Mouse (Mus musculus) embryonic facial prominence, embryonic 10.5 days (tissue): ENCODE results near the gene Tbl2. TPM values are rescaled to one million over a fixed set of nuclear protein-coding genes. Genes with fewer than 3 reads are reported as not detected.

Experiments used
- DNase-seq: peaks from one replicate; pipeline ENCODE4 v3.0.0-alpha.2; 2017; ENCODE audit warnings: low spot score
- H3K27ac ChIP-seq: fragments of 300-500 bp; sonication (generic); replicated peaks from 2 replicates; pipeline ENCODE4 v1.5.1; 2016; ENCODE audit warnings: mild to moderate bottlenecking
- H3K27me3 ChIP-seq: fragments of 300-500 bp; sonication (generic); replicated peaks from 2 replicates; pipeline ENCODE4 v1.6.1; 2016; ENCODE audit warnings: low read depth, mild to moderate bottlenecking; ENCODE audit not compliant: poor library complexity, severe bottlenecking
- H3K36me3 ChIP-seq: fragments of 300-500 bp; sonication (generic); replicated peaks from 2 replicates; pipeline ENCODE4 v1.6.1; 2016; ENCODE audit warnings: mild to moderate bottlenecking, moderate library complexity
- H3K4me1 ChIP-seq: fragments of 300-500 bp; sonication (generic); 2 replicates; pipeline ENCODE4 v1.6.1; 2016
- H3K4me3 ChIP-seq: fragments of 300-500 bp; sonication (generic); 2 replicates; pipeline ENCODE4 v1.5.1; 2016; ENCODE audit warnings: mild to moderate bottlenecking, moderate library complexity
- H3K9me3 ChIP-seq: fragments of 300-500 bp; sonication (generic); 2 replicates; pipeline ENCODE4 v1.6.1; 2016; ENCODE audit warnings: mild to moderate bottlenecking
- WGBS: fragments of 180-500 bp; shearing (Covaris S2); methylation state at CpG from one replicate; pipeline ENCODE4 v1.1.7; 2016; 5-methylcytosine and 5-hydroxymethylcytosine counted together
- polyA plus RNA-seq: library from polyadenylated mRNA; unstranded; fragments of >200 nt; fragmentation: Nextera tagmentation; extraction: Ambion mirVana; gene quantifications from 2 replicates; pipeline ENCODE4 v1.2.1, GENCODE M21; 2016

The Tbl2 gene
- polyA plus RNA-seq, 1 experiment from 2014 or later, result 21.3 TPM

- DNase-seq, result no peak
- no peaks in the 10 kb centered on the region; the same call in 1 of the 2 replicates for H3K9me3 ChIP-seq
- no peak overlapping the region for H3K27ac ChIP-seq
- H3K4me3 ChIP-seq, result no peak overlapping the region
- H3K27me3 ChIP-seq, result no peaks in the 10 kb centered on the region
- H3K36me3 ChIP-seq, result peaks cover 73% of the 10 kb centered on the region
- H3K4me1 ChIP-seq, result no peaks in the 10 kb centered on the region
- 89% methylated on average over 7 of the region's 7 CpGs for WGBS
These were observed 12.2 kb downstream of the Tbl2 start for GRCm38 (mm10) chr5:135161650-135162049.

GRCm38 (mm10) chr5:135162361-135162760 lies 12.9 kb downstream of the Tbl2 start:
- 94% methylated on average over 8 of the region's 8 CpGs for WGBS
- no peaks in the 10 kb centered on the region for H3K27me3 ChIP-seq
- DNase-seq, result no peak

GRCm38 (mm10) chr5:135162821-135163220 lies 13.4 kb downstream of the Tbl2 start:
- H3K36me3 ChIP-seq, result peaks cover 61% of the 10 kb centered on the region
- no peak for DNase-seq
- no peaks in the 10 kb centered on the region for H3K27me3 ChIP-seq
- no peak overlapping the region for H3K4me3 ChIP-seq
- WGBS, result 93% methylated on average over 6 of the region's 6 CpGs
- H3K4me1 ChIP-seq, result peaks cover under 1% of the 10 kb centered on the region; the same call in 1 of the 2 replicates
- no peak overlapping the region for H3K27ac ChIP-seq
- H3K9me3 ChIP-seq, result no peaks in the 10 kb centered on the region

More at GRCm38 (mm10) chr5:135162361-135162760, 12.9 kb downstream of the Tbl2 start:
- Histone ChIP-seq H3K36me3 (peaks cover 65% of the 10 kb centered on the region), H3K4me3 (no peak overlapping the region), H3K27ac (no peak overlapping the region), H3K9me3 (no peaks in the 10 kb centered on the region), H3K4me1 (no peaks in the 10 kb centered on the region)

GRCm38 (mm10) chr5:135166909-135167308 lies 17.5 kb downstream of the Tbl2 start:
- Histone ChIP-seq H3K27ac (no peak overlapping the region), H3K36me3 (peaks cover 38% of the 10 kb centered on the region), H3K4me1 (peaks cover 15% of the 10 kb centered on the region), H3K9me3 (no peaks in the 10 kb centered on the region), H3K4me3 (no peak overlapping the region), H3K27me3 (no peaks in the 10 kb centered on the region)
- DNase-seq, result no peak
- 89% methylated on average over 4 of the region's 4 CpGs for WGBS

GRCm38 (mm10) chr5:135167469-135167868 lies 18.0 kb downstream of the Tbl2 start:
- H3K27me3 ChIP-seq, result no peaks in the 10 kb centered on the region
- peak overlapping the region; percentile 78; the same call in 1 of the 2 replicates for H3K4me3 ChIP-seq
- peaks cover 15% of the 10 kb centered on the region for H3K4me1 ChIP-seq
- WGBS, result 96% methylated on average over 4 of the region's 4 CpGs
- H3K36me3 ChIP-seq, result peaks cover 38% of the 10 kb centered on the region
- no peak overlapping the region for H3K27ac ChIP-seq
- H3K9me3 ChIP-seq, result no peaks in the 10 kb centered on the region
- DNase-seq, result no peak

- Histone ChIP-seq H3K9me3 (no peaks in the 10 kb centered on the region), H3K4me1 (peaks cover 15% of the 10 kb centered on the region), H3K27ac (peak within 1 kb of the TSS; percentile 98), H3K4me3 (peak within 1 kb of the TSS; percentile 78), H3K36me3 (peaks cover 39% of the 10 kb centered on the region), H3K27me3 (no peaks in the 10 kb centered on the region)
- 2% methylated on average over 95 of the region's 95 CpGs for WGBS
- DNase-seq, result peak; percentile 99
These were observed 18.9 kb downstream of the Tbl2 start, which contains the start of gene Bcl7b for GRCm38 (mm10) chr5:135168063-135169062. Gene Bcl7b (plus strand): TSS chr5:135168283.

- H3K4me3 ChIP-seq, result peak overlapping the region; percentile 78
- no peak for DNase-seq
- WGBS, result 90% methylated on average over 5 of the region's 5 CpGs
- H3K4me1 ChIP-seq, result peaks cover 15% of the 10 kb centered on the region
- H3K9me3 ChIP-seq, result no peaks in the 10 kb centered on the region
- peaks cover 44% of the 10 kb centered on the region for H3K36me3 ChIP-seq
- H3K27ac ChIP-seq, result peak overlapping the region; percentile 98
- H3K27me3 ChIP-seq, result no peaks in the 10 kb centered on the region
These were observed 20.0 kb downstream of the Tbl2 start for GRCm38 (mm10) chr5:135169479-135169878.

- Histone ChIP-seq H3K27ac (no peak overlapping the region), H3K4me3 (no peak overlapping the region), H3K36me3 (peaks cover 65% of the 10 kb centered on the region), H3K9me3 (no peaks in the 10 kb centered on the region), H3K27me3 (no peaks in the 10 kb centered on the region), H3K4me1 (peaks cover 15% of the 10 kb centered on the region)
- no peak for DNase-seq
- WGBS, result 88% methylated on average over 6 of the region's 6 CpGs
These were observed 22.3 kb downstream of the Tbl2 start for GRCm38 (mm10) chr5:135171688-135172220.

GRCm38 (mm10) chr5:135172986-135173385 lies 23.5 kb downstream of the Tbl2 start:
- peaks cover 13% of the 10 kb centered on the region for H3K4me1 ChIP-seq
- no peak overlapping the region for H3K4me3 ChIP-seq
- no peaks in the 10 kb centered on the region for H3K27me3 ChIP-seq
- no peaks in the 10 kb centered on the region for H3K9me3 ChIP-seq
- H3K36me3 ChIP-seq, result peaks cover 77% of the 10 kb centered on the region
- no peak overlapping the region for H3K27ac ChIP-seq
- no peak for DNase-seq
- 93% methylated on average over 5 of the region's 5 CpGs for WGBS

- no peak for DNase-seq
- Histone ChIP-seq H3K4me1 (peaks cover under 1% of the 10 kb centered on the region), H3K27ac (no peak overlapping the region), H3K4me3 (no peak overlapping the region), H3K27me3 (no peaks in the 10 kb centered on the region), H3K9me3 (no peaks in the 10 kb centered on the region), H3K36me3 (peaks cover 95% of the 10 kb centered on the region)
These were observed 25.6 kb downstream of the Tbl2 start for GRCm38 (mm10) chr5:135175086-135175485.

- 78% methylated on average over 3 of the region's 3 CpGs for WGBS
- Histone ChIP-seq H3K27me3 (no peaks in the 10 kb centered on the region), H3K9me3 (no peaks in the 10 kb centered on the region), H3K36me3 (peaks cover 98% of the 10 kb centered on the region), H3K4me3 (no peak overlapping the region), H3K4me1 (no peaks in the 10 kb centered on the region), H3K27ac (no peak overlapping the region)
- DNase-seq, result no peak
These were observed 29.1 kb downstream of the Tbl2 start for GRCm38 (mm10) chr5:135178523-135178922.

GRCm38 (mm10) chr5:135178996-135179395 lies 29.5 kb downstream of the Tbl2 start:
- Histone ChIP-seq H3K4me3 (no peak overlapping the region), H3K9me3 (no peaks in the 10 kb centered on the region), H3K27ac (no peak overlapping the region), H3K36me3 (peaks cover 95% of the 10 kb centered on the region), H3K4me1 (no peaks in the 10 kb centered on the region), H3K27me3 (no peaks in the 10 kb centered on the region)
- 90% methylated on average over 4 of the region's 4 CpGs for WGBS
- DNase-seq, result no peak
